ENCODE assay signal across 9 mouse cellular contexts in the genomic region with DNA sequence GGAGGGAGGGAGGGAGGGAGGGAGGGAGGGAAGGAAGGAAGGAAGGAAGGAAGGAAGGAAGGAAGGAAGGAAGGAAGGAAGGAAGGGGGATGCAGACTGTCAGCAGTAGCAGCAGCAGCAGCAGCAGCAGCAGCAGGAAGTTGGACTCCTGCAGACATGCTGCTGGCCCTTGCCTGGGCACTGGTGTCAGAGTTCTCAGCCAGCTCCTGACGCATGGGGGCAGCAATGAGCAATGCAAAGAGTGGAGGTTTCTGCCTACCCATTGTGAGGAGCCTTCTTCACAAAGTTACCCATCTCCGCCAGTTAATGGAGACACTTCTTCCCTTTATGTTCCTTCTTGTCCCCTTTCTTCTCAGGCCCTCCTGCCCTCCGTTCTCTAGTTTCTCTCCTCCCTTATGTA. TPM values are rescaled to one million over a fixed set of nuclear protein-coding genes. Genes with fewer than 3 reads are reported as not detected.
DNase-seq lines count a peak whose midpoint lies in the region; ATAC-seq lines count a peak whose summit lies in the region.
"Had no signal": no experiment of that assay in that cellular context is flagged by ENCODE, and none has a peak within 500 bp of the region (broad histone marks: within the 10 kb centered on the region; RNA-seq: fewer than 3 reads in every experiment).

No protein-coding gene starts in this region.

- no peaks in the 10 kb centered on the region for H3K36me3 ChIP-seq in heart, embryonic 12.5 days
- no peaks in the 10 kb centered on the region for H3K36me3 ChIP-seq in kidney, embryonic 15.5 days
- no peaks in the 10 kb centered on the region for H3K36me3 ChIP-seq in limb, embryonic 11.5 days (ENCODE audit: control insufficient read depth, insufficient read depth, low read length)
- H3K36me3 ChIP-seq: neural tube, embryonic 12.5 days had no signal

- H3K27ac ChIP-seq in heart, embryonic 12.5 days (ENCODE audit: poor library complexity, severe bottlenecking), result no peak overlapping the region
- H3K27ac ChIP-seq in kidney, embryonic 15.5 days, result no peak overlapping the region
- no peak overlapping the region for H3K27ac ChIP-seq in limb, embryonic 11.5 days (replicated peaks; ENCODE audit: low read depth, low read length)
- H3K27ac ChIP-seq: neural tube, embryonic 12.5 days had no signal

- H3K4me2 ChIP-seq in heart, embryonic 12.5 days, result no peak overlapping the region
- H3K4me2 ChIP-seq in kidney, embryonic 15.5 days, result no peak overlapping the region
- H3K4me2 ChIP-seq in limb, embryonic 11.5 days (ENCODE audit: low read depth, severe bottlenecking), result no peak overlapping the region
- H3K4me2 ChIP-seq: neural tube, embryonic 12.5 days had no signal

- H3K4me1 ChIP-seq in heart, embryonic 12.5 days (replicated peaks), result no peaks in the 10 kb centered on the region
- no peaks in the 10 kb centered on the region for H3K4me1 ChIP-seq in kidney, embryonic 15.5 days
- H3K4me1 ChIP-seq in limb, embryonic 11.5 days (ENCODE audit: control insufficient read depth, insufficient read depth, low read length), result no peaks in the 10 kb centered on the region
- H3K4me1 ChIP-seq: neural tube, embryonic 12.5 days had no signal

- 28% methylated on average over 3 of the region's 3 CpGs for WGBS in heart, embryonic 12.5 days
- WGBS in kidney, embryonic 15.5 days, result 26% methylated on average over 3 of the region's 3 CpGs
- 24% methylated on average over 3 of the region's 3 CpGs for WGBS in limb, embryonic 11.5 days

- H3K9me3 ChIP-seq in heart, embryonic 12.5 days (replicated peaks), result no peaks in the 10 kb centered on the region
- no peaks in the 10 kb centered on the region for H3K9me3 ChIP-seq in kidney, embryonic 15.5 days (replicated peaks)
- no peaks in the 10 kb centered on the region for H3K9me3 ChIP-seq in limb, embryonic 11.5 days (ENCODE audit: control insufficient read depth, low read length)
- H3K9me3 ChIP-seq: neural tube, embryonic 12.5 days had no signal

- no peak overlapping the region for H3K4me3 ChIP-seq in heart, embryonic 12.5 days
- no peak overlapping the region for H3K4me3 ChIP-seq in kidney, embryonic 15.5 days (replicated peaks)
- H3K4me3 ChIP-seq in limb, embryonic 11.5 days (ENCODE audit: low read depth, low read length), result no peak overlapping the region
- H3K4me3 ChIP-seq: neural tube, embryonic 12.5 days had no signal

- no peaks in the 10 kb centered on the region; the same call in 1 of the 2 replicates for H3K27me3 ChIP-seq in heart, embryonic 12.5 days (replicated peaks)
- H3K27me3 ChIP-seq in kidney, embryonic 15.5 days, result no peaks in the 10 kb centered on the region
- H3K27me3 ChIP-seq in limb, embryonic 11.5 days (ENCODE audit: control insufficient read depth, insufficient read depth, low read length), result no peaks in the 10 kb centered on the region
- H3K27me3 ChIP-seq: neural tube, embryonic 12.5 days had no signal

- peak; percentile 41 to 81 for DNase-seq in heart, adult 18-20 months
- DNase-seq in cerebellum, adult 11-12 months, result peak; percentile 69
- DNase-seq in frontal cortex, postnatal 14 days (ENCODE audit: low spot score in 2 of 2), result peak; percentile 24 to 61
- peak; percentile 87 for DNase-seq in limb, embryonic 11.5 days (ENCODE audit: low spot score)
- peak; percentile 64 for DNase-seq in retina, postnatal 1 day

- no peak overlapping the region for H3K9ac ChIP-seq in heart, embryonic 12.5 days
- H3K9ac ChIP-seq in kidney, embryonic 15.5 days, result no peak overlapping the region
- no peak overlapping the region for H3K9ac ChIP-seq in limb, embryonic 11.5 days (ENCODE audit: low read length)
- H3K9ac ChIP-seq: neural tube, embryonic 12.5 days had no signal

- no peak for ATAC-seq in heart, embryonic 12.5 days (ENCODE audit: insufficient number of reproducible peaks, low FRiP score)
- 0 out of 2 replicates have a peak, but pooled peaks have one; percentile 58 for ATAC-seq in kidney, embryonic 15.5 days (replicated peaks; ENCODE audit: low FRiP score)
- no peak for ATAC-seq in limb, embryonic 11.5 days (ENCODE audit: insufficient number of reproducible peaks, low FRiP score, low TSS enrichment, low read depth)
- ATAC-seq in granulocyte monocyte progenitor cell, adult 5-6 weeks (replicated peaks; ENCODE audit: poor library complexity, severe bottlenecking), result no peak

RNA-seq across cellular contexts. Expression of a gene that starts 40.7 kb away (rescaled TPM):
- total RNA-seq in heart, adult 18-20 months (2021), result 1 to 10 TPM; 2.2 TPM
- 50.0 and 51.8 TPM in 2 replicates for polyA plus RNA-seq in heart, embryonic 12.5 days (2016; fragmentation: Nextera tagmentation; extraction: Ambion mirVana)
- 39.7 and 45.5 TPM in 2 replicates for polyA plus RNA-seq in kidney, embryonic 15.5 days (2015; fragmentation: Nextera tagmentation; extraction: Ambion mirVana)
- polyA plus RNA-seq in limb, embryonic 11.5 days (2014; fragmentation: Nextera tagmentation; extraction: Ambion mirVana), result 16.2 and 17.5 TPM in 2 replicates
- not detected in 2 replicates for total RNA-seq in granulocyte monocyte progenitor cell, adult 5-6 weeks (2014; fragmentation: Nextera tagmentation)
- total RNA-seq in granulocyte monocyte progenitor cell, adult 5-6 weeks (2017), result not detected in 2 replicates
